ENCODE assay signal across 15 mouse cellular contexts in genomic region chr7:80455505-80456160, GRCm38 (mm10). TPM values are rescaled to one million over a fixed set of nuclear protein-coding genes. Genes with fewer than 3 reads are reported as not detected.
DNase-seq lines count a peak whose midpoint lies in the region; ATAC-seq lines count a peak whose summit lies in the region.
"Had no signal": no experiment of that assay in that cellular context is flagged by ENCODE, and none has a peak within 500 bp of the region (broad histone marks: within the 10 kb centered on the region; RNA-seq: fewer than 3 reads in every experiment).

No protein-coding gene starts in this region.

- no peaks in the 10 kb centered on the region for H3K27me3 ChIP-seq in embryonic facial prominence, embryonic 12.5 days
- H3K27me3 ChIP-seq in embryonic facial prominence, embryonic 10.5 days (replicated peaks; ENCODE audit: low read depth, poor library complexity, severe bottlenecking): no peaks in the 10 kb centered on the region
- no peaks in the 10 kb centered on the region for H3K27me3 ChIP-seq in liver, embryonic 13.5 days
- no peaks in the 10 kb centered on the region for H3K27me3 ChIP-seq in hindbrain, embryonic 12.5 days

- H3K9ac ChIP-seq in embryonic facial prominence, embryonic 12.5 days: no peak overlapping the region
- no peak overlapping the region for H3K9ac ChIP-seq in liver, embryonic 13.5 days
- H3K9ac ChIP-seq in hindbrain, embryonic 12.5 days: no peak overlapping the region
- H3K9ac ChIP-seq: forebrain, postnatal 0 days; liver, embryonic 14.5 days had no signal

- H3K36me3 ChIP-seq in embryonic facial prominence, embryonic 12.5 days: peaks cover 45% of the 10 kb centered on the region
- H3K36me3 ChIP-seq in embryonic facial prominence, embryonic 10.5 days (replicated peaks): peaks cover 95% of the 10 kb centered on the region
- peaks cover 91% of the 10 kb centered on the region for H3K36me3 ChIP-seq in liver, embryonic 13.5 days
- H3K36me3 ChIP-seq in hindbrain, embryonic 12.5 days: peaks cover 56% of the 10 kb centered on the region

- H3K27ac ChIP-seq in embryonic facial prominence, embryonic 12.5 days: 0 out of 2 replicates have a peak overlapping the region, but pooled peaks have one; percentile 9
- no peak overlapping the region for H3K27ac ChIP-seq in embryonic facial prominence, embryonic 10.5 days (replicated peaks)
- H3K27ac ChIP-seq in liver, embryonic 13.5 days: peak overlapping the region; percentile 16; the same call in 1 of the 2 replicates
- H3K27ac ChIP-seq in hindbrain, embryonic 12.5 days: no peak overlapping the region
- H3K27ac ChIP-seq: liver, embryonic 14.5 days had no signal

- DNase-seq in embryonic facial prominence, embryonic 10.5 days (ENCODE audit: low spot score): no peak
- DNase-seq in spleen, postnatal 36 days (ENCODE audit: low spot score in 2 of 2): peak; percentile 44 to 46
- DNase-seq in spleen, adult 18-20 months: no peak
- no peak for DNase-seq in liver, embryonic 13.5 days
- no peak for DNase-seq in lung, adult 18-20 months
- DNase-seq in retina, postnatal 1 day: no peak
- DNase-seq: cerebellum, postnatal 14 days; forebrain, postnatal 0 days; gastrocnemius, postnatal 36 days; kidney, postnatal 25 days had no signal

- 68% methylated on average over 4 of the region's 4 CpGs for WGBS in embryonic facial prominence, embryonic 12.5 days
- 81% methylated on average over 4 of the region's 4 CpGs for WGBS in embryonic facial prominence, embryonic 10.5 days
- 59% methylated on average over 4 of the region's 4 CpGs for WGBS in liver, embryonic 13.5 days (ENCODE audit: insufficient replicate concordance)
- WGBS in hindbrain, embryonic 12.5 days: 83% methylated on average over 4 of the region's 4 CpGs

- no peak overlapping the region for H3K4me3 ChIP-seq in embryonic facial prominence, embryonic 12.5 days
- H3K4me3 ChIP-seq in embryonic facial prominence, embryonic 10.5 days: no peak overlapping the region
- H3K4me3 ChIP-seq in liver, embryonic 13.5 days (replicated peaks): no peak overlapping the region
- H3K4me3 ChIP-seq in hindbrain, embryonic 12.5 days: no peak overlapping the region

- ATAC-seq in embryonic facial prominence, embryonic 12.5 days (ENCODE audit: insufficient number of reproducible peaks, insufficient read depth, low FRiP score, low TSS enrichment): no peak
- no peak for ATAC-seq in liver, embryonic 13.5 days (ENCODE audit: low read depth)
- no peak for ATAC-seq in hindbrain, embryonic 12.5 days (ENCODE audit: low FRiP score)
- ATAC-seq: forebrain, postnatal 0 days; intestine, postnatal 0 days had no signal

- no peak overlapping the region for H3K4me2 ChIP-seq in embryonic facial prominence, embryonic 12.5 days (replicated peaks)
- no peak overlapping the region for H3K4me2 ChIP-seq in liver, embryonic 13.5 days
- no peak overlapping the region for H3K4me2 ChIP-seq in hindbrain, embryonic 12.5 days (replicated peaks)
- H3K4me2 ChIP-seq: midbrain, embryonic 11.5 days had no signal

- H3K9me3 ChIP-seq in embryonic facial prominence, embryonic 12.5 days: no peaks in the 10 kb centered on the region
- no peaks in the 10 kb centered on the region for H3K9me3 ChIP-seq in embryonic facial prominence, embryonic 10.5 days
- no peaks in the 10 kb centered on the region for H3K9me3 ChIP-seq in liver, embryonic 13.5 days (replicated peaks)
- no peaks in the 10 kb centered on the region for H3K9me3 ChIP-seq in hindbrain, embryonic 12.5 days (replicated peaks)

- peaks cover 7% of the 10 kb centered on the region for H3K4me1 ChIP-seq in embryonic facial prominence, embryonic 12.5 days
- no peaks in the 10 kb centered on the region; the same call in 1 of the 2 replicates for H3K4me1 ChIP-seq in embryonic facial prominence, embryonic 10.5 days
- peaks cover 40% of the 10 kb centered on the region for H3K4me1 ChIP-seq in liver, embryonic 13.5 days (replicated peaks)
- no peaks in the 10 kb centered on the region for H3K4me1 ChIP-seq in hindbrain, embryonic 12.5 days

RNA-seq across cellular contexts. Expression of gene Furin, which starts 50.4 kb away (rescaled TPM):
- polyA plus RNA-seq in embryonic facial prominence, embryonic 12.5 days (2016; fragmentation: Nextera tagmentation; extraction: Ambion mirVana): 9.7 and 10.7 TPM in 2 replicates
- polyA plus RNA-seq in embryonic facial prominence, embryonic 10.5 days (2016; fragmentation: Nextera tagmentation; extraction: Ambion mirVana): 6.0 and 6.3 TPM in 2 replicates
- polyA plus RNA-seq in liver, embryonic 13.5 days (2015; fragmentation: Nextera tagmentation; extraction: Ambion mirVana): 3.8 and 4.1 TPM in 2 replicates
- polyA plus RNA-seq in hindbrain, embryonic 12.5 days (2016; fragmentation: Nextera tagmentation; extraction: Ambion mirVana): 6.1 and 6.9 TPM in 2 replicates

Comparison
In these comparisons a context has a peak if more than half of its experiments do, and no peak if none do; other contexts are left out.
1. H3K27ac ChIP-seq: peak in embryonic facial prominence, embryonic 12.5 days (single experiment) and liver, embryonic 13.5 days (single experiment); none in embryonic facial prominence, embryonic 10.5 days (single experiment) and hindbrain, embryonic 12.5 days (single experiment).
2. DNase-seq: peak in spleen, postnatal 36 days (2 of 2); none in embryonic facial prominence, embryonic 10.5 days (single experiment), spleen, adult 18-20 months (0 of 2), liver, embryonic 13.5 days (single experiment), lung, adult 18-20 months (0 of 2) and retina, postnatal 1 day (single experiment).